Mouse (Mus musculus): Measurements from ENCODE around the gene Prune1.

Gene Prune1

GRCm38 (mm10) chr3:95281216-95282126, at the start of gene Prune1, which contains the start of gene Mindy1:
TSS of gene Prune1 (minus strand) at chr3:95282076.
TSS of gene Mindy1 (plus strand) at chr3:95281345.
- peak; percentile 98 for DNase-seq (ENCODE audit: low read depth, low spot score)

GRCm38 (mm10) chr3:95331528-95331927, 49.7 kb upstream of the Prune1 start:
- DNase-seq (ENCODE audit: low read depth, low spot score): no peak

GRCm38 (mm10) chr3:95328803-95329404, 47.0 kb upstream of the Prune1 start:
- DNase-seq (ENCODE audit: low read depth, low spot score): no peak

- no peak for DNase-seq (ENCODE audit: low read depth, low spot score)
Measured at GRCm38 (mm10) chr3:95324454-95325144, 42.7 kb upstream of the Prune1 start.

GRCm38 (mm10) chr3:95323429-95323828, 41.6 kb upstream of the Prune1 start:
- no peak for DNase-seq (ENCODE audit: low read depth, low spot score)

- DNase-seq (ENCODE audit: low read depth, low spot score): no peak
Measured at GRCm38 (mm10) chr3:95319701-95320625, 38.1 kb upstream of the Prune1 start.

- DNase-seq (ENCODE audit: low read depth, low spot score): no peak
Measured at GRCm38 (mm10) chr3:95319110-95319509, 37.2 kb upstream of the Prune1 start.

GRCm38 (mm10) chr3:95318548-95318947, 36.7 kb upstream of the Prune1 start:
- no peak for DNase-seq (ENCODE audit: low read depth, low spot score)

- DNase-seq (ENCODE audit: low read depth, low spot score): no peak
Measured at GRCm38 (mm10) chr3:95317414-95318080, 35.7 kb upstream of the Prune1 start.

GRCm38 (mm10) chr3:95315844-95316550, 34.1 kb upstream of the Prune1 start:
- DNase-seq (ENCODE audit: low read depth, low spot score): no peak

- peak; percentile 83 for DNase-seq (ENCODE audit: low read depth, low spot score)
Measured at GRCm38 (mm10) chr3:95315094-95315843, 33.4 kb upstream of the Prune1 start.

- no peak for DNase-seq (ENCODE audit: low read depth, low spot score)
Measured at GRCm38 (mm10) chr3:95314486-95315093, 32.7 kb upstream of the Prune1 start, which contains the start of gene Cers2. TSS of gene Cers2 (plus strand) at chr3:95314791.

GRCm38 (mm10) chr3:95314075-95314474, 32.2 kb upstream of the Prune1 start:
- DNase-seq (ENCODE audit: low read depth, low spot score): no peak

- DNase-seq (ENCODE audit: low read depth, low spot score): no peak
Measured at GRCm38 (mm10) chr3:95313476-95313875, 31.6 kb upstream of the Prune1 start.

GRCm38 (mm10) chr3:95312623-95313022, 30.7 kb upstream of the Prune1 start:
- DNase-seq (ENCODE audit: low read depth, low spot score): peak; percentile 42

- peak; percentile 71 for DNase-seq (ENCODE audit: low read depth, low spot score)
Measured at GRCm38 (mm10) chr3:95310968-95311882, 29.3 kb upstream of the Prune1 start.

GRCm38 (mm10) chr3:95310496-95310895, 28.6 kb upstream of the Prune1 start:
- no peak for DNase-seq (ENCODE audit: low read depth, low spot score)

- DNase-seq (ENCODE audit: low read depth, low spot score): no peak
Measured at GRCm38 (mm10) chr3:95307100-95307499, 25.2 kb upstream of the Prune1 start, which contains the start of gene Anxa9. TSS of gene Anxa9 (minus strand) at chr3:95307176.

Measured in c-Kit-negative CD71-positive TER-119-positive erythroid progenitor cells, embryonic 14.5 days (primary cell).